Mouse (Mus musculus) forebrain, embryonic 10.5 days (tissue): ENCODE measurements around the gene Abtb1. TPM values are rescaled to one million over a fixed set of nuclear protein-coding genes. Genes with fewer than 3 reads are reported as not detected.

Source experiments
- DNase-seq: peaks from one replicate; pipeline ENCODE4 v3.0.0-alpha.2; 2017; ENCODE audit warnings: low spot score; ENCODE audit errors: extremely low spot score
- H3K27ac ChIP-seq: fragments of 300-500 bp; sonication (generic); 2 replicates; pipeline ENCODE4 v1.5.1; 2016; ENCODE audit warnings: mild to moderate bottlenecking
- H3K27me3 ChIP-seq: fragments of 300-500 bp; sonication (generic); 2 replicates; pipeline ENCODE4 v1.6.1; 2016; ENCODE audit warnings: mild to moderate bottlenecking; ENCODE audit not compliant: poor library complexity, severe bottlenecking
- H3K36me3 ChIP-seq: fragments of 300-500 bp; sonication (generic); replicated peaks from 2 replicates; pipeline ENCODE4 v1.6.1; 2016; ENCODE audit warnings: mild to moderate bottlenecking, moderate library complexity
- H3K4me1 ChIP-seq: fragments of 300-500 bp; sonication (generic); 2 replicates; pipeline ENCODE4 v1.6.1; 2016
- H3K4me3 ChIP-seq: fragments of 300-500 bp; sonication (generic); 2 replicates; pipeline ENCODE4 v1.5.1; 2016; ENCODE audit warnings: mild to moderate bottlenecking, moderate library complexity
- H3K9me3 ChIP-seq: fragments of 300-500 bp; sonication (generic); 2 replicates; pipeline ENCODE4 v1.6.1; 2016; ENCODE audit warnings: mild to moderate bottlenecking, moderate library complexity
- WGBS: fragments of 180-500 bp; shearing (Covaris S2); methylation state at CpG from one replicate; pipeline ENCODE4 v1.1.7; 2016; 5-methylcytosine and 5-hydroxymethylcytosine counted together
- polyA plus RNA-seq: library from polyadenylated mRNA; unstranded; fragments of >200 nt; fragmentation: Nextera tagmentation; extraction: Ambion mirVana; gene quantifications from 2 replicates; pipeline ENCODE4 v1.2.1, GENCODE M21; 2016

Abtb1 gene
- polyA plus RNA-seq, 1 experiment from 2014 or later, result 20.8 TPM

DNA sequence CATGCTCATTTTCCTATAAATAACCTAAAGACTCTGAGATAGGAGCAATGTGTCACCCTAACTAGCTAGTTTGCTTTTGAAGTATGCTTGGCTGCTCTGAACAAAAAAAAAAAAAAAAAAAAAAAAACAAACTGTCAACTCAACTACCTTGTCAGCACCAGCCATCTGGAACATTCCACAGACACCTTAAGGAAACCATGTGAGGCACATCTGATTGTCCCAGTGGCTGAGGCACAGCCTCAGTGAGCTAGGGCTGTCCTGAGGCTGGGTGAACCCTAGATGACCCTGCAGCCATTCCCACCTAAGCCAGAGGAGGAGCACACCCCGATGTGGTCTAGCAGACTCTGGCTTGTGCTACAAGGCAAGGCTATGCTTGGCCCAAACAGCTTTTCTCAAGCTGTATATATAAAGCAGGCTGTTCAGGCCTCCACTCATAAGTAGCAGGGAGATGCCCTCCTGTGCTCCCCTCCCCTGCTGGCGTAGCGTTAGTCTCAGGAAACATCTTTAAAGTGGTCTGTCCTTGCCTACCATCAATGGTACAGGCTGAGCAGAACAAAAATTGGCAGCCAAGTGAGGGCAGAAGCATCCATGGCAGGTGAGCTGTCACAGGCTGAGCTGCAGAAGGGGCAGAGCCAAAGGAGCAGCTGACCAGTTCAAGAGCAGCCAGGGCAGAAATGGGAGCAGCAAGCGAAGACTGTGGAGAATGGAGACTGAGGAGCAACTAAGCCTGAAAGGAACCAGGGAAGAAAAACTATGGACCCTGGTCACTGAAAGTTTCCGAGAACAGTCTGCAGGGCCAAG, 8.2 kb downstream of the Abtb1 start:
- 0 out of 2 replicates have a peak, but pooled peaks cover 6% of the 10 kb centered on the region for H3K27me3 ChIP-seq
- no peak overlapping the region for H3K4me3 ChIP-seq
- DNase-seq, result no peak
- 88% methylated on average over 5 of the region's 5 CpGs for WGBS
- H3K9me3 ChIP-seq, result no peaks in the 10 kb centered on the region
- peaks cover 28% of the 10 kb centered on the region for H3K36me3 ChIP-seq
- H3K27ac ChIP-seq, result 0 out of 2 replicates have a peak overlapping the region, but pooled peaks have one; percentile 20
- peaks cover 8% of the 10 kb centered on the region for H3K4me1 ChIP-seq

DNA sequence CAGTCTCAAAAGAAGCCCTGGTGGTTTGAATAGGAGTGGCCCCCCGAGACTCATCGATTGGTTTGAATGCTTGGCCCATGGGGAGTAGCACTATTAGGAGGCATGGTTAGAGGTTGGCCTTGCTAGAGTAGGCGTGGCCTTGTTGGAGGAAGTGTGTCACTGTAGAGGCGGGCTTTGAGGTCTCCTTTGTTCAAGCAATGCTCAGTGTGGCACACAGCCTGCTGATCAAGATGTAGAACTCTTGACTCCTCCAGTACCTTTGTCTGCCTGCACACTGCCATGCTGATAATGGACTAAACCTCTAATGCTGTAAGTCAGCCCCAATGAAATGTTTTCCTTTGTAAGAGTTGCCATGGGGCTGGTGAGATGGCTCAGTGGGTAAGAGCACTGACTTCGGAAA, 9.1 kb downstream of the Abtb1 start:
- no peak for DNase-seq
- peaks cover 12% of the 10 kb centered on the region for H3K4me1 ChIP-seq
- no peak overlapping the region for H3K4me3 ChIP-seq
- H3K36me3 ChIP-seq, result peaks cover 19% of the 10 kb centered on the region
- 0 out of 2 replicates have a peak, but pooled peaks cover 6% of the 10 kb centered on the region for H3K27me3 ChIP-seq
- no peaks in the 10 kb centered on the region for H3K9me3 ChIP-seq
- WGBS, result 79% methylated on average over 5 of the region's 5 CpGs
- 0 out of 2 replicates have a peak overlapping the region, but pooled peaks have one; percentile 17 for H3K27ac ChIP-seq

DNA sequence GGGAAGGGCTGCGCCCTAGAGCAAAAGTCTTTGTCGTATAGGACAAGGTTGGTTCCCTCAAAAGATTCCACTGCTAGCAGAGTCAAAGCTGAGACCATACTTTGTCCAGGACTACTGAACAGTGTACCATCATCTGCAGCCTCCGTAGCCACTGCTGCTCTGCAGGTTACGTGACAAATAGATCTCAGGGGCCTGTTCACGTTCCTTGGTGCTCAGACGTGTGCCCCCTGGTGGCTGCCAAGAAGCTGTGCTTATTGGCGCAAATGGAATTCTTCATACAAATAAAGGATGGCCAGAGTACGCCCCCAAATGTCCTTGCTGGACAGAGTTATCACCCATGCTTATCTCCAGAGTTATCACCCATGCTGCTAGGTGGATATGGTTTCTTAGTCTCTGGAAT, 10.3 kb downstream of the Abtb1 start:
- 28% methylated on average over 8 of the region's 8 CpGs for WGBS
- H3K36me3 ChIP-seq, result peaks cover 8% of the 10 kb centered on the region
- no peak overlapping the region for H3K27ac ChIP-seq
- H3K4me1 ChIP-seq, result peaks cover 24% of the 10 kb centered on the region
- no peaks in the 10 kb centered on the region for H3K9me3 ChIP-seq
- H3K27me3 ChIP-seq, result 0 out of 2 replicates have a peak, but pooled peaks cover 6% of the 10 kb centered on the region
- no peak overlapping the region for H3K4me3 ChIP-seq
- peak; percentile 73 for DNase-seq

DNA sequence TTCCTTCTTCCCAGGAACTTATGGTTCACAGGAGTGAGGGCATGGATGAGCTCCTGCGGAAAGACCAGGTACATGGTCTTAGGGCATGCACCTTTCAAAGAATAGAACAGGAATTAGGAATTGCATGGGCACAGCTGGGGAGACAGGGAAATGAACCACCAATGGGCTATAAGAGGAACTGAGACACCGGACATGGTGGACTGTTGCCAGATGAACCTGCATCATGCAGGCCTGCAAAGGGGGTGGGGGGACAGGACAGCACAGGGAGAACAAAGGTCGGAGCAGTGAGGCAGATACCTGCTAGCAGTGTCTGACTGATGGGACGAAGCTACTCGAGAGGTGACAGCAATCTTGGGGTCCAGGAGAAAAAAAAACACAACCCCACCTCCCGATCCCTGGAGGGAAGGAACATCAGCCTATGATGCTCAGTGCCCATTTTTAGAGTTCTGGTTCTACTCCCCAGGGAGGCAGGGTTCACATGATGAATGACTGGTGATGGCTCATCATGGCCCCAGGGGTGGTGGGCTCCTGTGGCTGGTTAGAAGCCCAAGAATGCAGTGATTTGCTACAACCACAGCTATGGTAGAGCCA, 11.6 kb downstream of the Abtb1 start:
- peaks cover 26% of the 10 kb centered on the region for H3K4me1 ChIP-seq
- H3K27me3 ChIP-seq, result 0 out of 2 replicates have a peak, but pooled peaks cover 6% of the 10 kb centered on the region
- H3K36me3 ChIP-seq, result no peaks in the 10 kb centered on the region
- WGBS, result 86% methylated on average over 6 of the region's 6 CpGs
- no peaks in the 10 kb centered on the region for H3K9me3 ChIP-seq
- no peak for DNase-seq
- H3K27ac ChIP-seq, result no peak overlapping the region
- H3K4me3 ChIP-seq, result no peak overlapping the region

DNA sequence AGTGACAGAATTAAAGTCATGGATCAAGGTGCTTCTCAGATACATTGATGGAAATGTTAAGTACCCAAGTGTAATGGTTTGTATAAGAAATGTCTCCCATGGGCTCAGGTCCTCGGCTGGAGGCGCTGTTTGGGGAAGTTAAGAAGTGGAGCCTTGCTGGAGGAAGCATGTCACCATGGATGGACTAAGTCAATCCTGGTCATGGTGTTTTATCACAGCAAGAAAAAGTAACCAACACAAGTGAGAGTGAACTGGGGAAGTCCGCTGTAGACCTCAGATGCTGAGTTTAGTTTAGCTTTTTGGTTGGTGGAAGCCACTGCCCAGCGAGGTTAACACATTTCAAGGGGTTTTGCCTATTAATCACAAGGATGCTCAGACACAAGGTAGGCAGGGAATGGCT, 12.2 kb downstream of the Abtb1 start:
- 0 out of 2 replicates have a peak, but pooled peaks cover 6% of the 10 kb centered on the region for H3K27me3 ChIP-seq
- peaks cover 26% of the 10 kb centered on the region for H3K4me1 ChIP-seq
- H3K9me3 ChIP-seq, result no peaks in the 10 kb centered on the region
- no peak for DNase-seq
- no peak overlapping the region for H3K27ac ChIP-seq
- no peak overlapping the region for H3K4me3 ChIP-seq
- no peaks in the 10 kb centered on the region for H3K36me3 ChIP-seq
- WGBS, result 95% methylated on average over 4 of the region's 4 CpGs

DNA sequence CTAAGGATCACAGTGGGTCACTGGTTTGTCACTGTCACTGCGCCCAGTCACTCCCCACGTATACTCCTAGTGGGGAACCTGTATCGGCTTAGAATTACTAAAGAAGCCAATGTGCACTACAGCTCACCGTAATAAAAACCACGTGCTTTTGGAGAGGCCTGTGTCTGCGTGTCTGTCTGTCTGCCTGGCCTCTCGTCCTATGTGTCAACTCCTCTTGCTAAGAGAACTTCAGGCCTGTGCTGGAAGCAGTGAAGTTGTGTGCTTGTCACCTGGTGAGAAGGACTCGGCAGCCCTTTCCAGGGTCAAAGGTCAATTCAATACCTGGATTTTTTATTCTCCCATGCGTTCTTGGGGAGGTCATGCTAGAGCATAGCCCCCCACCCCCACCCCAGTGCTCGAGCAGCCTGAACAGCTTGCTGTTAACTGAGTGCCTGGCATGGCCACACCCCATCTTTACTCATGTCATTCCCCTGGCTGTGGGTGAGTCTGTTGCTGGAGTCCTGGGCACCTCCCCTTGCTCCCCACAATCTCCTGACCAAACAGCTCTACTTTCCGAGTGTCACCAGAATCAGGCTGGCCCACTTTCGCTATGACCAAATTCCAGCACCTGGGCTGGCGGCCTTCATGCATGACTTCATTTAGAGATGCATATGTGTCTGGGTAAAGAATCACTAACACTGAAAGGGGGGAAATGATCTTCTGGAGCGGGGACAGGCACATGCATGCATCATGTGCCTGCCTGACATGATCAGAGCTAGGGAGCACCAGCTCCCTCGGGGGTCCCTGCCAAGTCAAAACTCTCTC, 13.4 kb downstream of the Abtb1 start:
- H3K36me3 ChIP-seq, result no peaks in the 10 kb centered on the region
- peaks cover 26% of the 10 kb centered on the region for H3K4me1 ChIP-seq
- 80% methylated on average over 15 of the region's 15 CpGs for WGBS
- H3K4me3 ChIP-seq, result no peak overlapping the region
- 0 out of 2 replicates have a peak, but pooled peaks cover 6% of the 10 kb centered on the region for H3K27me3 ChIP-seq
- no peak overlapping the region for H3K27ac ChIP-seq
- no peaks in the 10 kb centered on the region for H3K9me3 ChIP-seq
- DNase-seq, result no peak

DNA sequence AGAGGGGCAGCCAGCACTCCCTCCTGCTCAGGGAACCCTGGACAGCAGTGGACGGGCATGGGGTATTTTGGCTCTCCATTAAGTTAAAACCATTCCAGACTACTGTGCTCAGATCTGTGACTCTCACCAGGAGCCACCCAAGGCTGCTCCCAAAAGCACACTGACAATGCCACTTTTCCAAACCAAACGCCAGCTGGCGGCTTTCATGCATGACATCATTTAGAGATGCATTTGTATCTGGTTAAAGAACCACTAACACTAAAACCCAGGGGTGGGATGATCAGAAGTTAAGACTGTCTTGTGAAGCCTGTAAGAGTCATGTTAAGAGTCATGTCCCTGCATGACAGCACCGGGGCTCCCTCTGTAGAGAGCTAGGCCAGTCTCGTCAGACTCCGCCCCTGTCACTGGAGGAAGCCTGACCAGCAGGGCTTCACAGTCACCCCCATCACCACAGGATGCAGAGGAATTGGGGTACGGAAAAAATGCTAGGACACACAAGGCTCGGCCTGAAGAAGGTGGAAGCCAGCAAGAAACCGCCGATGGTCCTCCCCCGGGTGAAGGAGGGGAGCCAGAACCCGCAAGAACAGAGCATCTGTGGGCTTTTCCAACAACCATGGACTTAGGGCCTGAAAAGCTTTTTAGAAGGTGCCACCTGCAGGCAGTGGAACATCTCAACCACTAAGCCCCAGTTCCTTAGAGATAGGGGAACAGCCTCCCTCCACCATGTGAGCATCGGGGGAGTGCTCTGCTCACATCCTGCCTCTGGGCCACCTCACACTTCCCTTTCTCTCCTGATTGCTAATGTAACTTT, 14.2 kb downstream of the Abtb1 start:
- Histone ChIP-seq H3K36me3 (no peaks in the 10 kb centered on the region), H3K4me1 (peaks cover 23% of the 10 kb centered on the region), H3K27ac (no peak overlapping the region), H3K27me3 (0 out of 2 replicates have a peak, but pooled peaks cover 6% of the 10 kb centered on the region), H3K9me3 (no peaks in the 10 kb centered on the region), H3K4me3 (no peak overlapping the region)
- no peak for DNase-seq
- 64% methylated on average over 13 of the region's 13 CpGs for WGBS

DNA sequence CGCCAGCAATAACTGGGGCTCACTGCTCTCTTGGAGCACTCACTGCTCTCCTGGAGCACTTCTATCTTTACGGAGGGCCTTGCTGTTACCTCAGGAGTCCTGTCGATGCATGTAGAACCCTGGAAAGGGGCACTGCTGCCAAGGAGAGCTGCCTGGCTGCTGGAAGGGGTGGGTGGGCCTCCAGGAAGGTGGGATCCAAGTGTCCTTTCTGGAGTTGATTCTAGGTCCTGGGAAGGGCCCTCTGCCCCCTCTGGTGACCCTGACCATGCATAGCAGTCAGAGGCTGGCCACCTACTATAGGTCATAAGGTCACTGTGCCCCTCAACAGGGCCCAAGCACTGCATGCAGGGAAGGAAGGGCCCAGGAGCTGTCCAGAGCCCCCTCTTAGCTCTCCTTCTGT, 14.8 kb downstream of the Abtb1 start:
- 0 out of 2 replicates have a peak, but pooled peaks cover 6% of the 10 kb centered on the region for H3K27me3 ChIP-seq
- WGBS, result 91% methylated on average over 3 of the region's 3 CpGs
- no peaks in the 10 kb centered on the region for H3K9me3 ChIP-seq
- no peaks in the 10 kb centered on the region for H3K36me3 ChIP-seq
- H3K27ac ChIP-seq, result peak overlapping the region; percentile 45
- DNase-seq, result no peak
- no peak overlapping the region for H3K4me3 ChIP-seq
- peaks cover 21% of the 10 kb centered on the region for H3K4me1 ChIP-seq

DNA sequence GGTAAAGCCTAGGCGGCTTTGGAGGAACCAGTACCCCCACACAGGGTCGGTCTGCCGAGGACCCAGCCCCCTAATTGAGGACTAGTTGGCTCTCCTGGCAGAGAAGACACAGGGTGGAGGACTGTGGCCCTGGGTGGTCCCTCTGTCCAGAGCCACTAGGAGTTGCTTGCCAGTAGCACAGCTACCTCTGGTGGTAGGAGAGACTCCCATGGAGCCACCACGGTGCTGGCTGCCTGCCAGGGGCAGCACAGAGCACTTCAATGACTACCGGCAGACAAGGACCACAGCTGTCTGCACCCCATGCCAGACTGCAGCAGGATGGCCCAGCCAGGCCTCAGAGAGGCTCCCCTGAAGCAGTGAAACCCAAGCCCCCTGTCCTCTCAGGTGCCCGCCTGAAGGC, 15.2 kb downstream of the Abtb1 start:
- peak overlapping the region; percentile 45 for H3K27ac ChIP-seq
- no peak for DNase-seq

DNA sequence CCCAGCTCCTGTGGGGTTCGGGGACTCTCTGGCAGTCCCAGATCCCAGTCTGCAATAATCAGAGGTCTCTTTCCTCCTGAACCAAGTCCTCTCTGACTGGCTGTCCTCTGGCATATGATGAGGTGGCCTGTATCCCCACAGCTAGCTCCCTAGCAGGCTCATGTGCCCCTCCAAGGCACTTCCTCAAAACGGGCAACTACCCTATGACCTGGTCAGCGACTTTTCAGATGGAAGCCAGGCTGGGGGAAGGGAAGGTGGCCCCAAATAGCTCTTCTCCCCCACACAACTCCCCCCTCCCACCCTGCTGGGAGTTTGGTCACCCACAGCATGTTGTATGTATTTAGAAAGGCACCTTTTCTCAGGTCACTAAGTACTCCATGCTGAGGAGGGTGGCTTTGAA, 15.7 kb downstream of the Abtb1 start:
- Histone ChIP-seq H3K4me1 (peaks cover 19% of the 10 kb centered on the region), H3K36me3 (no peaks in the 10 kb centered on the region), H3K27ac (no peak overlapping the region), H3K4me3 (no peak overlapping the region), H3K9me3 (no peaks in the 10 kb centered on the region), H3K27me3 (0 out of 2 replicates have a peak, but pooled peaks cover 6% of the 10 kb centered on the region)
- 68% methylated on average over 3 of the region's 3 CpGs for WGBS
- no peak for DNase-seq

More for the DNA sequence above, 15.2 kb downstream of the Abtb1 start:
- whole genome bisulfite sequencing, result 39% methylated on average over 6 of the region's 6 CpGs
- H3K4me1 ChIP-seq, result peaks cover 21% of the 10 kb centered on the region
- 0 out of 2 replicates have a peak, but pooled peaks cover 6% of the 10 kb centered on the region for H3K27me3 ChIP-seq
- no peak overlapping the region for H3K4me3 ChIP-seq
- no peaks in the 10 kb centered on the region for H3K36me3 ChIP-seq
- H3K9me3 ChIP-seq, result no peaks in the 10 kb centered on the region

DNA sequence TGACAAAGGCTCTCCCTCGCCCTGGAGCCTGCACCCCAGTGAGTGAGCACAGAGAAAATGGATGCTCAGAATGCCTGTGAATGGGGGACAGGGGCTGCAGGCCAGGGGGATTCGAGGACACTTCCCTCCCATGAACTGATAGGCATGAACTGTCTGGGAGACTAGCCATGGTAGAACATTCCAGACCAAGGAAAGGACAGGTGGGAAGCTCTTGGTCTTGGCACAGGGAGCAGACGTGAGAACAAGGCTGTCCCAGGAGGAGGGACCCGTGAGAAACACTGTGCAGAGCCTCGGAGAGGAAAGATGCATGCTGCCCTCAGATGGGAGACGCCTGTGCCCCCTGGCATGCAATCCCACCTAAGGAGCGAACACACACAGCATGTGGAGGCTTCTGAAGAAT, 17.6 kb downstream of the Abtb1 start:
- 76% methylated on average over 7 of the region's 7 CpGs for WGBS
- no peaks in the 10 kb centered on the region for H3K27me3 ChIP-seq
- no peak overlapping the region for H3K27ac ChIP-seq
- no peaks in the 10 kb centered on the region for H3K36me3 ChIP-seq
- no peaks in the 10 kb centered on the region for H3K9me3 ChIP-seq
- H3K4me3 ChIP-seq, result no peak overlapping the region
- DNase-seq, result no peak
- H3K4me1 ChIP-seq, result peaks cover 25% of the 10 kb centered on the region

DNA sequence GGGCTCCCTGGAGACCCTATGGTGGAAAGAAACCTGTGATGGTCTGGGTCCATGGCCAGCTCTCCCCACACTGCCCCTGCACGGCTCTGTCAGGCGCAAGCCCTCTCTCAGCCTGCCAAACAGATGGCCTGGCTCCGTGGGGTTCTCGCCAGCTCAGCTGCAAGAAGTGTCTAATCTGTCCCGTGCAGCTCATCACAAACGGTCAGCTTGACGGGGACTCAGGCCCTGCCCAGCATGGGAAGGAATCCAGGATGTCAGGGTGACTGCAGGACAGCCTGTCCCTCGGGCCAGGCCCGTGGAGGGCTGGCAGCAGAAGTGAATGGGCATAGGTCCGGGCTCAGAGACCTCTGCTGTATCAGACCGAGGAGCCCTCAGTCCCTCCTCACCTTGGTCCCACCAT, 19.9 kb downstream of the Abtb1 start:
- Histone ChIP-seq H3K27me3 (no peaks in the 10 kb centered on the region), H3K4me3 (no peak overlapping the region), H3K9me3 (no peaks in the 10 kb centered on the region), H3K4me1 (peaks cover 14% of the 10 kb centered on the region), H3K36me3 (no peaks in the 10 kb centered on the region), H3K27ac (no peak overlapping the region)
- WGBS, result 90% methylated on average over 11 of the region's 11 CpGs
- DNase-seq, result no peak
